Mouse (Mus musculus): ENCODE results near the gene Mcrip1.

The Mcrip1 gene

DNA sequence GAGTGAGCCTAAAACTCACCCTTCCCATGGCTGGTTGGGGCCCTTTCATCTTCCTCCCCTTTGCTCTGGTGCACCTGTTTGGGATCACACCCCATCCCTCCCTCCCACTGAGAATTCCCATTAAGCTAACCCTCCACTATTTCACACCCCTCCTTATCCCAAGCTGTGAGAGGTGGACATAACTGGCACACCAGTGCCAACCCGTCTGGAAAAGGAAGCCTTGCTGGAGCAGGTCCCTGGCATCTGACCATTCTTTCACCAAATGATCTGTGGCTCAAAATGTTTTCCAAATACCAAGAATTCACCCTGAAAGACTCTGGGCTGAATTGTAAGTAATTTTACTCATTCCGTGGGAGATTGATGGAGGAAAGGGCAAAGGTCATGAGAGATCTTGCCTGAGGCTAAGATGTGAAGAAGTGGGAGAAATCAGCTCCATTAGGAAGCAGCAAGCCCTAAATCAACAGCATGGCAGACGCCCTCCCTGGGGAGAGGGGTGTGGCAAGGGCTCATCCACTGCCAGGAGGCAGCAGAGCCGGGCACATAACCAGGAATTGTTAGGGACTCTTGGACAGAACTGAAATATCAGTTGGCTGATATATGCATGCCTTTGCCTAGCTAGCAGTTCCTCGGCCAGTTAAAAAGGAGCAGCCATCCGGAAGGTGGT is 36.6 kb downstream of the Mcrip1 start:
- no peak for DNase-seq (ENCODE audit: low read depth)

- peak; percentile 57 for DNase-seq (ENCODE audit: low read depth)
Measured at GRCm38 (mm10) chr11:120510375-120511030, 39.0 kb downstream of the Mcrip1 start.

DNA sequence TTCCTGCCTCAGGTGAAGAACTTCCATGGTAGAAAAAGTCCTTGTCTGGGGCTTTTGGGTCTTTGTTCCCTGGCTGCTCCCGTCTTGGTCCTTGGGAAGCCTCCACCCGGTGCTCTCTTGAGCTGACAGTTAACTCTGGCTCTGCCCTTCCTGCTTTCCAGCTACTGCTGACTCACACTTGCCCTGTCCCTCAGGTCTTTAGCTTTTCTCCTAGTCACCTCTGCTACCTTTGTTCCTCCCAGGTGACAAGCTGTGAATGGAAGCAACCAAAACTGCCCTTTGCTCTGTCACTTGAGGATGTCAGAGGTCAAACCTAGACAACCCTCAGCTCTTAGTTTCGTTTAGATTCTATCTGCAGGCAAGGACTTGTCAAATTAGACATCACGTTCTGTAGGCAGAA is 39.6 kb downstream of the Mcrip1 start:
- no peak for DNase-seq (ENCODE audit: low read depth)

DNA sequence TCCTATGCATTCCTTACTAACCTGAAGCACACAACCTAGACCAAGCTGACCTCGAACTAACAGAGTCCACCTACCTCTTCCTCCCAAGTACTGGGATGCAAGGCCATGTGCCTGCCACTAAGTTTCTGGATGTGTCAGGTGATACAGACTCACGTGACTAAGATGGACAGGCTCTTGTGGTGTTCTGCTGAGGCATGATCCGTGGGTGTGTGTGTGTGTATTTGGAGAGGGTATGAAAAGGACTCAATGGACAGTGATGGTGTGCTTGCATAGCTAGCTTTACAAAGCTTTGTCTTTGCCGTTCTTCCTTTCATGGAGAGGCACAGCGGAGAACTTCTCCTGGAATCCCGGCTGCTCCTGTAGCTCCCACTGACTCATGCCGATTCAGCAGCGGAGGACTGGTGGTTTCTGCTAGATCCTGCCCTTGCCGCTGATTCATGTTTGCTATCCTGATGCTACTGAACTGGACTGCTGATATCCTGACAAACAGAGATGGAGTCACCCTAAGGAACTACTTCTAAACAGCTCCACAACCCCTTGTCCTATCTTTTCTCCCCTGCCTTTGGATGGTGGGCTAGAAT is 41.1 kb downstream of the Mcrip1 start:
- DNase-seq (ENCODE audit: low read depth): no peak

DNA sequence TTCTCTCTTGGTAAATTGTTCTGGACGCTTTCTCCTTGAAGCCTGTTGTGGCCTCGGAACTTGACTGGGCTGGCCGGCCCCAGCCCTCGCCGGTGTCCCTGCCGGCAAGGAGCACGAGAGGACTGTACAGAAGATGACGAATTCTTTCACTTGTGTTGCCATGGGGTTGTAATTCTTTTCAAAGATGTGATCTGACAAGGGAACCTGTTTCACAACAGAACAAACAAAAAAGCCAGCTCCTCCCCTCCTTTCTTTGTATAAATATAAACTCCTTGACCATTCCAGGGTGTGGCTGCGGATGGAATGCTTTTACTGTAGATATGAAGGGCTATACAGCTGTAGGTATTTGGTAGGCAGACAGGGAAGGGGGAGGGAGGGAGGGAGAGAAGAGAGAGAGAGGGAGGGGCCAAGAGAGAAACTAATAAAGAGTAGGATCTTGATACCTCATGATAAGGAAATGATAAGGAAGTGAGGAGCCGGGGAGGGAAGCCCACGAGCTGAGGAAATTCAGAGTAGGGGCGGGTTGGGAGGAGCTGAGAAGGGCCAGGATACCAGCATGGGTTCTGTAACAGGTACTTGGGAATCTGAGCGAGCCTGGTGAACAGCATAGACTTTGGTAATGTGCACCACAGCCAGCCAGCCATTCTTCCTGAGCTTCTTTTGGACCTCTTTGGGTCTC is 41.8 kb downstream of the Mcrip1 start:
- no peak for DNase-seq (ENCODE audit: low read depth)

GRCm38 (mm10) chr11:120506899-120507298 is 42.6 kb downstream of the Mcrip1 start:
- no peak for DNase-seq (ENCODE audit: low read depth)

- no peak for DNase-seq (ENCODE audit: low read depth)
Measured at GRCm38 (mm10) chr11:120505661-120506060, 43.9 kb downstream of the Mcrip1 start.

GRCm38 (mm10) chr11:120501701-120502100 is 47.8 kb downstream of the Mcrip1 start:
- no peak for DNase-seq (ENCODE audit: low read depth)

- no peak for DNase-seq (ENCODE audit: low read depth)
Measured at GRCm38 (mm10) chr11:120501018-120501417, 48.5 kb downstream of the Mcrip1 start.

DNA sequence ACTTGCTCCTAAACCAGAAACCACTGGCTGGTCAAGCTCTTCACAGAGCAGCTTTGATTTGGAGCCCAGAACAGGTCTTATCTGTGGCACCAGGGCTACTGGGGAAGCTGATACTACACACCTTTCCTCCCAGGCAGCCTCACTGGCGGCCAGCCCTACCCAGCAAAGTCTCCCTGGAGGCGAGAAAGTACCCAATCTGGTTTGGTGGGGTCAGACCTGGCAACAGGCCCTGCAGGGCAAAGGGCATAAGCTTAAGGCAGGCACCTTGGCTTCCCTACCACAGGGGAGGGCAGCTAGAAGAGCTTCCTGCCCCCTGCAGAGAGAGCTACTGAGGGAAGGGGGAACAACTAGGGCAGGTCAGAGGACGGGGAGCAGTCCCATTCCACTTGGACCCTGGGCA is 49.2 kb downstream of the Mcrip1 start:
- no peak for DNase-seq (ENCODE audit: low read depth)

GRCm38 (mm10) chr11:120499894-120500293 is 49.6 kb downstream of the Mcrip1 start:
- no peak for DNase-seq (ENCODE audit: low read depth)

DNA sequence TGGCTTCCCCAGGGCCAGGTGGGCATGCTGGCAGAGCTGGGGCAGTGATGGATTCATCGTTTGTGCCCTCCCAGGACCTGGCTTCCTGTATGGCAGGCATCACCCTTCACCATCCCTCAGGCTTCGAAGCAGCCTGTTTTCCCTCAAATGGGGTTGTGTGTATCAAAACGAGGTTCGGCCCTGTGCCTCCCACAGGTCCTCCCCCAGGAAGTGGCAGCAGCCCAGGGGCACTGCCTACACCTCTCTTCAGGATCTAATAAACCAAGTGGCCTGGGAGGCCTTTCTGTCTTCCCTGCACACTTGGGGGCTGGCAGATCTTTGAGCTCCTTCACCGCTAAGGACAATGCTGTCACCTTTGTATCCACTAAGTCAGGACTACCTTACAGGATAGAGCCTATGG is 50.6 kb downstream of the Mcrip1 start:
- no peak for DNase-seq (ENCODE audit: low read depth)

- no peak for DNase-seq (ENCODE audit: low read depth)
Measured at GRCm38 (mm10) chr11:120498226-120498625, 51.3 kb downstream of the Mcrip1 start.

DNA sequence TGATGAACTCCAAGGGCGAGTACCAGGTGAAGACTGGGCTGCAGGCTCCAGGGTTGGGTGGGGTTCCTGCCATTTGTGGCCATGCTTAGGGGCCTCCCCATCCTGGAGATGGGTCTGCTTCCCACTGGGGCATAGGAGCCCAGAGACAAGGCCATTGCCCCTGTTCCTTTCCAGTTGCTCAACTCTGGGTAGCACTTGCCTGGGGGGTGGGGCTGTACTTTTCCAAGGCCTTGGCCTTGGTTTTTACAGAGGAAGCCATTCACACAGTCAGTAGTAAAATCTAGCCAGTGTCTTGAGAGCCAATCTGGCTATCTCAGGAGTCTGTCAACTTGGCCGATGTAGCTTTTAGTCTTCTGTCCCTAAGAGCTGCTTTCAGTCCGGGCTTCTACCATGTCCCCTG is 52.1 kb downstream of the Mcrip1 start:
- DNase-seq (ENCODE audit: low read depth): no peak

DNA sequence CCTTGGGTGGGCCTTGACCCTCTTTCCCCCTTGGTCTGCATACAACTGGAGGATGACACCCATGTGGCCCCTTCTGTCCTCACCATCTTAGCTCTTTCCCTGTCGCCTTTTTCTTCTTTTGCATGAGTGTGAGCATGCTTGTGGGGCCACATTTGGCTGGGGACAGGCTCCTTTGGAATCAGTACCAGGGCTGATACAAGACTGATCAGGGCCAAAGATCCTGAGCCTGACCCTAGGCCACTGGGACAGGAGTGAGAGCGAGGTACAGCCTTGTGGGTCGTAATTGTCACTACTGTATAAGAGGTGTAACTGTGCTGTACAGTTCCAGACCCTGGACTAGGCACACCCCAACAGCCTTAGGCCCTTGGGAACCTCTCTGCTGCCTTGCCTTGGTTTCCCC is 55.6 kb downstream of the Mcrip1 start:
- DNase-seq (ENCODE audit: low read depth): no peak

DNA sequence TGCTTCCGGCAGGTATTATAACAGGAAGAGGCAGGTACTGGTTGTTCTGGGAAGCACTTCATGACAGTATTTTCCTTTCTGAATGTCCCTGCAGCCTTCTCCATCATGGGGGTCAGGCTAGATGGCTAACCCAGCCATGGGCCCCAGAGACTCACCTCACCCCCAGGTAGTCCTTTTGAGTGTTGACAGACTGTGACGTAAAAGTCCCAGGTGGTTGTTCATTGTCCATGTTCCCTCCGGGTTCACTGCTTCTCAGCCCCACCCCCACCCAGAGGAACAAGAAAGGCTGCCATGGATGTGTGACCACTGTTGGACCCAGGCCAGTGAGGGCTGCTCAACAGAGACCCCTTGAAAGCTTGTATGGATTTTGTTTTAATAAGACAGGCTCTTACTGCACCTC is 56.2 kb downstream of the Mcrip1 start:
- no peak for DNase-seq (ENCODE audit: low read depth)
